Mouse (Mus musculus): Measurements from ENCODE around the gene Cth. TPM values are rescaled to one million over a fixed set of nuclear protein-coding genes. Genes with fewer than 3 reads are reported as not detected.
"Not testable (repeated sequence)": the region's sequence is repeated elsewhere in the genome, so short reads cannot be mapped to it uniquely, and the experiment has no call there.

Cth gene
- 1 to 10 TPM; 5.9 to 7.2 TPM for total RNA-seq (2021)

DNA sequence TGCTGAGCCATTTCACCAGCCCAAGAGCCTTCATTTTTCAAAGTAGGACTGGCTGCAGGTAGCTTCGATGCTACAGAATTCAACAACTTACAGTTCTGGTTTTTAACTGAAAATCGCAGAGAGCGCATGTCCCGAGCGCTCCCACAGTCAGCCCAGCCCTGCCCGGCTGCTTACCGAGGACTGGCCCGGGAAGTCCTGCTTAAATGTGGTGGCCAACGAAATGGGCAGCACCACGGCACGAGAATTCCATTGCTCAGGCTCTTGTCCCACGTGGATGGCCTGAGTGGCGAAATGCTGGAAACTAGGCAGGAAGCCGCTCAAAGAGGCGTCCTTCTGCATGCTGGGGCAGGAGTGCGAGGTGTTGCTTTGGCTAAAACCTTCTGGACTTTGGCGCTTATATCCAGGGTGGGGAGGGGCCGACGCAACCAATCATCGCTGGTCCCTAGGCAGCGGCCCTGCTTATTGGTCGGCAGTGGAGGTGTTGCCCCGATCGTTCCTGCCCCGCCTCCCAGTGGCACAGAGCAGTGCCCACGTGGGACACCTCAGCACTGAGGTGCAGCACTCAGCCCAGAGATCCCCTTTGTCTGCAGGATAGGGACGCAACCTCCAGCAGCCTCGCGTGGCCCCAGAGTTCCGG is at the start of gene Cth:
Cth (minus strand) TSS at position 386 of the 637 bp plus-strand sequence.
- DNase-seq (ENCODE audit: low spot score in 2 of 2), result peak; percentile 80 to 81
- intact Hi-C loops (cut with DNase I), result no loop called here

DNA sequence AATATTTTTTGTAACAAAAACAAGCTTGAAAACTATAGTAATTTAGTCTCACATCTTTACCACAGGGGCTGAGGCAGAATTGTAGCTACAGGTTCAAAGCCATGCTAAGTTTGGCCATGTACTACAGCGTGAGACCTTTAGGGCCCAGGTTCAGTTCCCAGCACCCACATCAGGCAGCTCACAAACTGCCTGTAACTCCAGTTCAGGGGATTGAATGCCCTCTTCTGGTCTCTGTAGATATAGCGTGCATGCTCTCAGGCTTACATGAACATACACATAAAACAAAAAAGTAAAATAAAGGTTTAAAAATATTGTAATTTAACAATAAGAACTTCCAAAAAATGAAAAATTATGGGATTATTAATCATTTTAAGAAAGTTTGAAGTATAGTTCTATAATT is 48.4 kb upstream of the Cth start:
- intact Hi-C loops (cut with DNase I), result no loop called here
- no peak for DNase-seq (ENCODE audit: low spot score in 2 of 2)

DNA sequence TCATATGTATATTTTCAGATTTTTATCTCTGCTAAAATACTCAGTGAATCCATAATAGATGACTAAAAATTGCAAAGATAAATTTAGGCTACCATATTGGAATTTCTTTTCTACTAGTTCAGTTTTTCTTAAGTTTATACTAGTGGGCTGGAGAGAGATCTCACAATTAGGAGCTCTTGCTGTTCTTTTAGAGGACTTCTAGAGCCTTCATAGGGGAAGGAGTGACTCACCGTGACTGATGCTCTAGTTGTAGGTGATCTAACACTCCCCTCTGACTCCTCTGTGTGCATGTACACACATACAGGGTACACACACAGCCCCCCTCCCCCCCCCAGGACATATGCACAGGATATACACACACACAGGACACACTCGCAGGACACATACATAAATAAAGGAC is 46.3 kb upstream of the Cth start:
- intact Hi-C loops (cut with DNase I), result no loop called here
- no peak for DNase-seq (ENCODE audit: low spot score in 2 of 2)

DNA sequence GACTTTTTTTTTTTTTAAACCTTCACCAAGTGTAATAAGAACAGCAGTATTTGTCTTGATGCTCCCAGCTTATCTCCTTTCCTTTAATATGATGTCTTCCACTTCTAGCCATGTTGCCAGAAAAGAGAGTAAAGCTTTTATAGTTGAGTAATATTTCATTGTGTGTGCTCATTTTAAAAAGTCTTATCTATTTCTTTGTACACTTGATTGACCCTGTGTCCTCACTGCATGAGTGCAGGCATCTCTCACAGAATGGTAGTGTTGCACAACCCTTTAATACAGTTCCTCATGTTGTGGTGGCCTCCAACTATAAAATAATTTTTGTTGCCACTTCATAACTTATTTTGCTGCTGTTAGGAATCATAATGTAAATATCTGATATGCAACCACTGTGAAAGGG is 32.4 kb upstream of the Cth start:
- DNase-seq (ENCODE audit: low spot score in 2 of 2), result no peak
- intact Hi-C loops (cut with DNase I), result no loop called here

DNA sequence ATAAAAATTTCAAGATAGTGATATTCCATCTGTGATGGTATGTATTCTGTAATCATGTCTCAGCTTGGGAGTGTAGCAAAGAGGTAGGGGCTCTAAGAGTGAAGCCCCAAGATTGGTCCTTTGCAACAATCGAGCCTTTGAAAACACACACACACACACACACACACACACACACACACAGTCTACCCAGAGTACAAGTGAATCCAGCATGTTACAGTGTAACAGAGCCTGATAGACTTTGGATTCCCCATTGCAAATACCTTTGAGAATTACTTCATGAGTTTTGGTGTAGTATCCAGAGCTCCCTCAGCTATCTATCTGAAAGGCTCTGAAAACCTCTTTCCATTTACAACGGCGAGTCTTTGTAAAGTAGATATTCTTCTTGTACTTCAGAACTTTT is 31.3 kb upstream of the Cth start:
- DNase-seq (ENCODE audit: low spot score in 2 of 2), result no peak
- intact Hi-C loops (cut with DNase I), result no loop called here

DNA sequence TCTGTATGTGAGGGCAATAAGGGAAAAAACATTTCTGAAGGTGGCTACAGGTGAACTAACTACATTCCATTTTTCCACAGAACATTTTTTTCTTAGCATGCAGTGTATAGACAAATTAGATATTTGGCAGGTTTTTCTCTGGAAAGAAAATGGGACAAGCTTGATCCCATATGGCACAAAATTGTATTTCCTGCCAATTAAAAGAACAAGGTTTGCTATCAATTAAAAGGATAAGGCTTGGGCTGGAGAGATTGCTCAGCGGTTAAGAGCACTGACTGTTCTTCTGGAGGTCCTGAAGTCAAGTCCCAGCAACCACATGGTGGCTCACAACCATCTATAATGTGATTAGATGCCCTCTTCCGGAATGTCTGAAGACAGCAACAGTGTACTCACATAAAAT is 30.6 kb upstream of the Cth start:
- no peak for DNase-seq (ENCODE audit: low spot score in 2 of 2)

DNA sequence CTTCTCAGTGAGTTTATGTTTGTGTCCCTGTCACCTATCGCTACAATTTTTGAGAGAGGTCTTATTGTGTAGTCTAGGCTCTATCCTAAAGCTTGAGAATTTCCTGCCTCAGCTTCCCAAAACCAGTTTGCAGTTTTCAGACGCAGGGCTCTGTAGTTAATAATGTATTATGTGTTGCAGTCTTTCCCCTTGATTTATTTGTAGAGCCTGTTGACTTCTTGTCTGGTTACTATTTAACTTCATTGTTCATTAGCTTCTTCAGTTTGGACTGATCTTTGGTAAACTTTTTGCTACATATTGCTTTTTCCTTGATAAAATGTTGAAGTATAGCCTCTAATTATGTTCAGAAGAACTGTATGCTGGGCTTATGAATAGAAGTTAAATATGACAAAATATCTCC is 27.8 kb upstream of the Cth start:
- DNase-seq (ENCODE audit: low spot score in 2 of 2), result no peak
- intact Hi-C loops (cut with DNase I), result no loop called here

More for the DNA sequence above, 30.6 kb upstream of the Cth start:
- intact Hi-C loops (cut with DNase I), result no loop called here

DNA sequence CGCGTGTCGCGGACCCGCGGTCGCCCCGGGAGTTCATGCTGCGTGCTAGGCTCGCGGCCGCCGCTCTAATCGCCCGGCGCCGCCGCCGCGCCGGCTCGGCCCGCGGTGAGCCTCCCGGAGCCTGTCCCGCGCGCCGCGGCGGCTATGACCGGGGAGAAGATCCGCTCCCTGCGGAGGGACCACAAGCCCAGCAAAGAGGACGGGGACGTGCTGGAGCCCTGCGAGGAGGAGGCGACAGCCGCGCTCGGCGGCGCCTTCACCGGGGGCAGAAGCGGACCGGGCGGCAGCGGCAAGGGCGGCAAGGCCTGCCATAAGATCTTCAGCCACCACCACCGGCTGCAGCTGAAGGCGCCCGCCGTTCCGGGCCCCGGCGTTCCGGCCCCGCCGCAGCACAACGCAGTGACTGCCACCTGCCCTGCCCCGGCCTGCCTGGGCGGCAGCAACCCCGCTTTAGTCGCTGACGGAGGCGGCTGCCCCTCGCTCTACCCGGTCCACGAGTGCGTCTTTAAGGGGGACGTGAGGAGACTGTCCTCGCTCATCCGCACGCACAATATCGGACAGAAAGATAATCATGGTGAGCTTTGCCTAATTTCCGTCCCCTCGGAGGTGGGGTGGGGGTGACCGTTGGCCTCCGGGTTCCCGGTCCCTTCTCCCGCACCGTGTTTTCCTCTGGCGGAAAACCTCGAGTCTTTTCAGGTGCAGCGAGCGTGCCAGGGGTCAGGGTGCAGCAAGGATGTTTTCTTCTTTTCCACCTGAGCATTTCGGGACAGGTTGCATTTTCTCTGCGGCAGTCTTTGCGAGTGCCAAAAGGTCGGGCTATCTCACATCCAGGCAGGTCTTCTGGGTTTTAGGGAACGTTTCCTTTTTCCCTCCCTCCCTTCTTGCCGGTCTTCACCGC is 22.8 kb upstream of the Cth start:
- peak in 1 of 2 experiments; percentile 54 for DNase-seq (ENCODE audit: low spot score in 2 of 2)
- intact Hi-C loops (cut with DNase I), result loop anchor here (2.0 kb wide), 1 partner anchor 89 kb away; the partner anchor contains the start of genes Lrrc40 and Srsf11

DNA sequence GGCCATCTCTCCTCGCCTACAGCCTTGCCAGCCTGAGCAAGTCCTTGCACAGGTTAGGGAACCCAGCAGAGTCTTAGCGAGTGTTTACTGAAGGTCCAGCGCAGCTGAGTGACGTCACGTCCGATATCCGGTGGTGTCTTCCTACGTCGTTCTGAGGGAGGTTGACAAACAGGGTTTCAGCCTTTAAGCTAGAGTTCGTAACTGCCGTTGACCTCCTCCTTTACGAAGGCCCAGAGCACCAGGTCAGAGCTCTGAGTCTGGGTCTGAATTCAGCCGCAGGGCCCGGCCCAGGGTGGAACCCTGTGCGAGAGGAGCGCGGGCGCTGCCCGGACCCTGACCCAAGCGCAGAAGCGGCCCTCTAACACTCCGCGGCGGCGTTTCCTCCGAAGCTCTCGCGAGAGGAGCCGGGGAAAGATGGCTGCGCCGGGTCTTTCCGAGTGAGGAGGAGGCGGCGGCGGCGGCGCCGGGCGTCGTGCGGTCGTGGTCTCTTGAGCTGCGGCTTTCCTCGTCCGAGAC is 22.0 kb upstream of the Cth start, which contains the start of gene Ankrd13c:
Ankrd13c (plus strand) TSS at position 397 of the 516 bp plus-strand sequence.
- peak; percentile 94 to 95 for DNase-seq (ENCODE audit: low spot score in 2 of 2)
- intact Hi-C loops (cut with DNase I), result loop anchor here (2.0 kb wide), 1 partner anchor 90 kb away; the partner anchor contains the start of genes Lrrc40 and Srsf11

DNA sequence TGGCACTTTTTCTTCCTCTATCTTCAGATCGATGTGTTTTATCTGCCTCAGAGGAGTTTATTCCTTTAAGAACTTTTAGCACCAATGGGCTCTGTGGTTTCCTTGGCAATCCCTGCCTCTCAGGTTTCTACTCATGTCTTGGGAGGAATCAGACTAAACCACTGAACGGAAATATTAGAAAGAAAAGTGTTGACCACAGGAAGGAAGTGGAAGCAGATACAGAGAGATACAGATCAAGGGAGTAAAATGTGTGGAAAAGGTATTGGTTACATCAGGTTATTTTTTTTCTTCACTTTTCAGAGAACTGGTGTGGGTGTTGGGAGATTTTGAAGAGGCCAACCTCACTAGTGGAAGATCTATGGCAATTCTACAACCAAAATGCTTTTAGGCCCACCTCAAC is 13.7 kb upstream of the Cth start:
- intact Hi-C loops (cut with DNase I), result no loop called here
- no peak for DNase-seq (ENCODE audit: low spot score in 2 of 2)

DNA sequence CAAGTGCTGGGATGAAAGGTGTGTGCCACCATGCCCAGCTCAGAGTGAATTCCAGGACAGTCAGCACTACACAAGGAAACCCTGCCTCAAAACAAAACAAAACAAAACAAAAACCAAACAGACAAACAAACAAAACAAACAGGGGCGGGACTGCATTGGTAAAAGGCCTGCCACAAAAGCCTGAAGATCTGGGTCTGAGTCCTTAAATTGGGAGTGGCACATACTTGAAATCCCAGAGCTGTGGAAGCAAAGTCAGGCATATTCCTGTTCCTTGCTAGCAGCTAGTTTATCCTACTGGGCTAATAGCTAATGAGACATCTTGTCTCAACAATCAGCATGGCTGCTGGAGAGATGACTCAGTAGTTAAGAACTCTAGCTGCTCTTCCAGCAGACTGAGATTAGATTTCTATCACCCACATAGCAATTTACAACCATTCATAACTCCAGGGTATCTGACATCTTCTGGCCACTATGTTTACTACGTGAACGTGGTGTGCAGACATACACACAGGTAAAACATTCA is 9.5 kb upstream of the Cth start:
- no peak for DNase-seq (ENCODE audit: low spot score in 2 of 2)
- intact Hi-C loops (cut with DNase I), result no loop called here

DNA sequence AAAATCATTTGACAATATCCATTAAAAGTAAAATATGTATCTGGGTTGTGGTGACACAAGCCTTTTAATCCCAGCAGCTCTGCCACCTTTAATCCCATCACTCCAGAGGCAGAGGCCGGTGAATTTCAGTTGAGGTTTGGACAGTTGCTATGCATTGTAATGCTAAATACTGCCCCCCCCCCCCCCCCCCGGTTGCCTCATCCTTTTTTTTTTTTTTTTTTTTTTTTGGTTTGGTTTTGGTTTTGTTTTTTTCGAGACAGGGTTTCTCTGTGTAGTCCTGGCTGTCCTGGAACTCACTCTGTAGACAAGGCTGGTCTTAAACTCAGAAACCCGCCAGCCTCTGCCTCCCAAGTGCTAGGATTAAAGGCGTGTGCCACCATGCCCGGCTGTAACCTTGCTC is 8.3 kb upstream of the Cth start:
- not testable (repeated sequence) for DNase-seq (ENCODE audit: low spot score in 2 of 2)

DNA sequence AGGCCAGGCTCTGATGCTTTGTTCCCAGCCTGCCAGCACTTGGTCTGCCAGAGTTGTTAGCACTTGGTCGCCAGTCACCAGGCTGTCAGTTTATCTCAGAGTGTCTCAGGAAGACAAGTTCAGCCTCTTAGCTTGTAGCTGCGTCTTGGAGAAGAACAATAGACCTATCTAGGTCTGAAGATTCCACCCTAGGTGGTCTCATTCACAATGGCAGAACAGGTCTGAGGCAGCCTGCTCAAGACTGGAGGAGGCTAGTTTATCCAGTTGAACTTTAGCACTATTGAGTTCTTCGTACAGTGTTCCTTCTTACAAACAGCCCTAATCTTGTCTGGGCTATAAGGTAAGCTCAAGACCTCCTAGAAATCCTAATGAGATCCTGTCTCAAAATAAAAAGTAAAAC is 7.2 kb upstream of the Cth start:
- intact Hi-C loops (cut with DNase I), result no loop called here
- no peak for DNase-seq (ENCODE audit: low spot score in 2 of 2)

More for the DNA sequence above, 8.3 kb upstream of the Cth start:
- intact Hi-C loops (cut with DNase I), result not testable (repeated sequence)

DNA sequence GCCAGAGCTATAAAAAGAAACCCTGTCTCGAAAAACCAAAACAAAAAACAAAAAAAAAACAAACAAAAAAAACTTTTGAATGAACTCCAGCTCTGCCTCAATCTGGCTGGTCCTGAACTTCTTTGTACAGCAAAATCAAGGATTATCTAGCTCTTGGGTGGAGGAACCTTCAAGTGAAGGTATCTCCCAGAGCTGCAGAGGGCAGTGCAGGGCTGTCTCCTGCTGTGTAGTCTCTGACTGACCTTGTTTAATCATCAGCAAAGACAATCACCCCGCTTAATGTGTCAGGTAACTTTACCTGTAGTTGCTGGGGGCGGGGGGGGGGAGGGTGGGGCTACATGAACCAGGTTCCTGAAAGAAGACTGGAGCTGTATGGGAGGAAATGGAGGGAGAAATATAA is 6.7 kb upstream of the Cth start:
- no peak for DNase-seq (ENCODE audit: low spot score in 2 of 2)
- intact Hi-C loops (cut with DNase I), result no loop called here

DNA sequence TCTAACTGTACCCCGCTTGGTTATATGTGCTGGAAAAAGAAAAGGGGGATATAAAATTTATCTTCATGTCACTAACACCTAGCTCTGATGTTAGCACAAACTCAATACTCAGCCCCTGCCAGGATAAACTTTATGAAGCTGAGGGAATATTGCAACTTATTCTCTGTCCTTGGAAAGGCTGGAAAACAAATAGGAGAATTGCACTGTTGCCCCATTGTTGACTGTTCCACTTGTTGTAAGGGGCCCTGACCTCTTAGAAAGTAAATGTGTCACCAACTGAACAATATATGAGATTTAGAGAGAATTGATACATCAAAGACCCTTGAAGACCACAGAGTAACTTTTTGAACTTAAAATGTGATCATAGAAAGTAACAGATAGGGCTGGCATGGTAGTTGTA is 4.5 kb upstream of the Cth start:
- DNase-seq (ENCODE audit: low spot score in 2 of 2), result no peak
- intact Hi-C loops (cut with DNase I), result no loop called here

DNA sequence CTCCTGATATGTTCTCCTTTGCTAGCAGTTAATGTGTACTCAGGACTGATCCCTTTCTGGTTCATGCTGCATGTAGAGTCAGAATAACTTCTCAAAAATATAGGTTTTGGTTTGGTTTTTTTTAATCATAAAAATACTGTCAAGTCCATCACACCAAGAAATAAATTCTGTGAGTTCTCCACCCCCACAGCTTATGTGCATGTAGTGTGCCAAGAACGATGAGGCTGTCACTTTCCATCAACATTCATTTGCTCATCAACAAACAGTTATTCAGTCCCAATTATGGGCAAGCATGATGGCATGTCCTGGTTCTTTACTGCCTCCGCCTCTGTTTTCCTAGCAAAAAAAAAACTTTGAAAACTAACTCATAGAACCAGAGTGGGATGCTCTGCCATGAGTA is 3.9 kb upstream of the Cth start:
- intact Hi-C loops (cut with DNase I), result no loop called here

DNA sequence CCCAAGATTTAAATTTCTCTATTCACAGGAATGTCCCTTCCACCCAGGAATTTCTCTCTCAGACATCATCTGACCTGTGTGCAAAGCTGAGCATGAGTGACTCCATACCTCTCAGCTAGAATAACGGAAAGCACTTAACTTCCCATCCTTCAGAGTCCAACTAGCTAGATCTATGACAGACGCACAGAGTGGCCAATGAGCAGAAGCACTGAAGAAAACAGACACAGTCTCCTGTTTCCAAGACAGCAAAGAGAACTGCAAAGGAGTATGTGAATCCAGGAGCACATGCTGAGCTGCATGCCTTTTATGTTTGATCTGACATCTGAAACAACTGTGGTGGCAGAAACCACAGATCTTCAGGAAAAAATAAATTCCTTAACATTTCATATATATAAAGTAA is 1.9 kb upstream of the Cth start:
- DNase-seq (ENCODE audit: low spot score in 2 of 2), result no peak

More for the DNA sequence above, 3.9 kb upstream of the Cth start:
- peak in 1 of 2 experiments; percentile 8 for DNase-seq (ENCODE audit: low spot score in 2 of 2)

DNA sequence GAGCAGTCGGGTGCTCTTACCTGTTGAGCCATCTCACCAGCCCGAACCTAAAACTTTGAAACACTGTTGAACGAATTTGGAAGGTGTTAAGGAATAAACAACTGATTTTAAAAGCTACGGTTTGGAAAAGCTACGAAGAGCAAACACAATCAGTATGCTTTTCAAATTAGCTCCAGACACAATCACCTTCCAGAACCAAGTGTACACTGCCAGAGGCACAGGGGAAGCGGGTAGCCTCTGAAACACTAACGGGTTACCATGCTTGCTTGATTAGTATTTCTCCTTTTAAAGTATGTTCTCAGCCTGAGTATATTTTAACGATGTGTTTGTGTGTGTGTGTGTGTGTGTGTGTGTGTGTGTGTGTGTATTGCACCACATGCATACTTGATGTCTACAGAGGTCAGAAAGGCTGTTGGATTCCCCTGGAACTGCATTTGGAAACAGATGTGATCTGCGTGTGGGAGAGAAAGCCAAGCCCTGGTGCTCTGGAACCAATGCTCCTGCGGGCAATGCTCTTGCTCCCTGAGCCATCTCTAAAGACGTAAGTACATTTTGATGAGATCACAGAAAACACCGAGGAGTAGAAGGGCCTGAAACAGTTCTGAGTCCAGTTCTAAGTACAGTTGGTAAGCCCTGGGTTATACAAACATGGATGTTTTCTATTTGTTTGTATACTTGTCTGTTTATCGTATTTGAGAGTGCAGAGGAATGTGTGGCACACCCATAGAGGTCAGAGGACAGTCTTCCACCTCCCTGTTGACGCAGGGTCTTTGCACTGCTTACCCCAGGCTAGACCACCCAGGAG is 1.0 kb upstream of the Cth start:
- no peak for DNase-seq (ENCODE audit: low spot score in 2 of 2)
- intact Hi-C loops (cut with DNase I), result no loop called here

More for the DNA sequence above, 1.9 kb upstream of the Cth start:
- intact Hi-C loops (cut with DNase I), result no loop called here

DNA sequence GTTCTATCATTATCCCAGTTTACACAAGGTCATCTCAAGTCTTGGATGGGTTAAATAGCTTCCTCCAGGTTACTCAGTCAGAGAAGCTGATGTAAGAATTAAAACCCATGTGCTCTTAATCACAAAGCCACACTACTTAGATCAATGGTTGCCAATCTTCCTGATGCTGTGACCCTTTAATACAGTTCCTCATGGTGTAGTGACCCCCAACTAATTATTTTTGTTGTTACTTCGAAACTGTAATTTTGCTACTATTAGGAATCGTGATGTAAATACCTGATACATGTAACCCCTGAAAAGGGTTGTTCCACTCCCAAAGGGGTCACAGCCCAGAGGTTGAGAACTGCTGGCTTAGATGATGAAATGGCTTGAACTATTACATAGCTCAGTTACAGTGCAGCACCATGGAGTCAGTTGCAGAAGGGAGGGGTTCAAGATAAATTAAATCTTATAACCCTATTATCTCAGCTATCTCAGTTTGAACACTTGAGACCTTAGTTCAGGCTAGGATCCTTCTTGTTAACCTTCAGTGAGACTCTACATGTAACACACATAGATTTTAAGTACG is 1.5 kb downstream of the Cth start:
- intact Hi-C loops (cut with DNase I), result no loop called here
- no peak for DNase-seq (ENCODE audit: low spot score in 2 of 2)

All from left cerebral cortex, postnatal 36 days (tissue).